Comparison of ENCODE assay signal across 16 mouse cellular contexts in genomic region chr7:132777728-132778453, GRCm38 (mm10). TPM values are rescaled to one million over a fixed set of nuclear protein-coding genes. Genes with fewer than 3 reads are reported as not detected.
A peak's percentile ranks its signal among the peaks of the same experiment; 100 is the strongest.
DNase-seq lines count a peak whose midpoint lies in the region; ATAC-seq and TF ChIP-seq lines count a peak whose summit lies in the region.
"Had no signal": no experiment of that assay in that cellular context is flagged by ENCODE, and none has a peak within 500 bp of the region (broad histone marks: within the 10 kb centered on the region; RNA-seq: fewer than 3 reads in every experiment).

No protein-coding gene starts in this region.

- peaks cover 63% of the 10 kb centered on the region for H3K36me3 ChIP-seq in forebrain, embryonic 10.5 days (replicated peaks)
- peaks cover 18% of the 10 kb centered on the region for H3K36me3 ChIP-seq in forebrain, embryonic 15.5 days
- H3K36me3 ChIP-seq in testis, adult 2 months (ENCODE audit: control insufficient read depth, insufficient read depth, low read length), result no peaks in the 10 kb centered on the region
- peaks cover 37% of the 10 kb centered on the region for H3K36me3 ChIP-seq in liver, postnatal 0 days (replicated peaks; ENCODE audit: insufficient read depth, low read length)

- peaks cover 39% of the 10 kb centered on the region for H3K4me1 ChIP-seq in forebrain, embryonic 10.5 days
- peaks cover 26% of the 10 kb centered on the region for H3K4me1 ChIP-seq in forebrain, embryonic 15.5 days
- H3K4me1 ChIP-seq in testis, adult 2 months (ENCODE audit: control insufficient read depth, insufficient read depth, low read length), result peaks cover 9% of the 10 kb centered on the region
- H3K4me1 ChIP-seq in liver, postnatal 0 days (ENCODE audit: insufficient read depth), result peaks cover 44% of the 10 kb centered on the region

- ATAC-seq in forebrain, embryonic 15.5 days (replicated peaks), result no peak
- ATAC-seq in liver, postnatal 0 days, result peak; percentile 87
- ATAC-seq: forebrain, embryonic 16.5 days had no signal

- no peak overlapping the region for H3K4me2 ChIP-seq in forebrain, embryonic 15.5 days (replicated peaks)
- H3K4me2 ChIP-seq in liver, postnatal 0 days (ENCODE audit: low read depth, low read length), result peak overlapping the region; percentile 71
- H3K4me2 ChIP-seq: embryonic facial prominence, embryonic 12.5 days; limb, embryonic 13.5 days had no signal

- peak overlapping the region; percentile 20; the same call in 1 of the 2 replicates for H3K27ac ChIP-seq in forebrain, embryonic 10.5 days
- H3K27ac ChIP-seq in forebrain, embryonic 15.5 days (replicated peaks), result no peak overlapping the region
- peak overlapping the region; percentile 19 for H3K27ac ChIP-seq in testis, adult 2 months (ENCODE audit: control insufficient read depth, insufficient read depth, low read depth, low read length)
- H3K27ac ChIP-seq in liver, postnatal 0 days (ENCODE audit: low read depth), result peak overlapping the region; percentile 95
- H3K27ac ChIP-seq: embryonic facial prominence, embryonic 12.5 days; limb, embryonic 13.5 days had no signal

- H3K4me3 ChIP-seq in forebrain, embryonic 10.5 days, result no peak overlapping the region
- H3K4me3 ChIP-seq in forebrain, embryonic 15.5 days, result no peak overlapping the region
- no peak overlapping the region for H3K4me3 ChIP-seq in testis, adult 2 months (ENCODE audit: control insufficient read depth, low read depth, low read length)
- H3K4me3 ChIP-seq in liver, postnatal 0 days (ENCODE audit: low read depth, low read length), result 0 out of 2 replicates have a peak overlapping the region, but pooled peaks have one; percentile 11
- H3K4me3 ChIP-seq: embryonic facial prominence, embryonic 12.5 days; limb, embryonic 13.5 days; megakaryocyte, embryonic 14.5 days had no signal

- DNase-seq in forebrain, embryonic 10.5 days (ENCODE audit: extremely low spot score, low spot score), result no peak
- no peak for DNase-seq in testis, postnatal 10 days (ENCODE audit: low spot score)
- peak; percentile 75 for DNase-seq in liver, postnatal 0 days
- DNase-seq in embryo, embryonic 10 days (ENCODE audit: low spot score), result no peak
- DNase-seq in right cerebral cortex, postnatal 14 days, result no peak
- no peak for DNase-seq in left cerebral cortex, adult 8-10 months (ENCODE audit: low spot score in 2 of 2)
- DNase-seq: adrenal gland, postnatal 25 days; cerebellum, adult 9-11 months; heart, postnatal 36 days; thymus, adult 18-20 months had no signal

- no peak overlapping the region for H3K9ac ChIP-seq in forebrain, embryonic 15.5 days (replicated peaks)
- peak overlapping the region; percentile 77 for H3K9ac ChIP-seq in liver, postnatal 0 days (replicated peaks)
- H3K9ac ChIP-seq: embryonic facial prominence, embryonic 12.5 days; limb, embryonic 13.5 days had no signal

- TF ChIP-seq EP300 in liver, postnatal 0 days (IDR thresholded peaks at IDR 0.05; ENCODE audit: low read depth), result peak; percentile 97

- H3K9me3 ChIP-seq in forebrain, embryonic 10.5 days, result no peaks in the 10 kb centered on the region
- no peaks in the 10 kb centered on the region for H3K9me3 ChIP-seq in forebrain, embryonic 15.5 days
- H3K9me3 ChIP-seq in liver, postnatal 0 days (ENCODE audit: low read length), result no peaks in the 10 kb centered on the region
- H3K9me3 ChIP-seq: embryonic facial prominence, embryonic 12.5 days; limb, embryonic 13.5 days; megakaryocyte, embryonic 14.5 days had no signal

- no peaks in the 10 kb centered on the region for H3K27me3 ChIP-seq in forebrain, embryonic 10.5 days (ENCODE audit: poor library complexity, severe bottlenecking)
- H3K27me3 ChIP-seq in forebrain, embryonic 15.5 days, result no peaks in the 10 kb centered on the region
- H3K27me3 ChIP-seq in testis, adult 2 months (ENCODE audit: control insufficient read depth, insufficient read depth, low read length), result no peaks in the 10 kb centered on the region
- H3K27me3 ChIP-seq in liver, postnatal 0 days (ENCODE audit: insufficient read depth, low read length), result no peaks in the 10 kb centered on the region
- H3K27me3 ChIP-seq: embryonic facial prominence, embryonic 12.5 days; limb, embryonic 13.5 days; megakaryocyte, embryonic 14.5 days had no signal

- WGBS in forebrain, embryonic 10.5 days, result 88% methylated on average over 1 of the region's 1 CpGs
- 82% methylated on average over 1 of the region's 1 CpGs for WGBS in forebrain, embryonic 15.5 days
- WGBS in liver, postnatal 0 days (ENCODE audit: insufficient replicate concordance), result 75% methylated on average over 1 of the region's 1 CpGs

- TF ChIP-seq POLR2A in testis, adult 2 months (IDR thresholded peaks at IDR 0.05; ENCODE audit: control insufficient read depth, low read depth, low read length), result no peak

- no peak for TF ChIP-seq CTCF in testis, adult 2 months (IDR thresholded peaks at IDR 0.05; ENCODE audit: control insufficient read depth, insufficient read depth, insufficient replicate concordance, low read depth, low read length)
- TF ChIP-seq CTCF in liver, postnatal 0 days (IDR thresholded peaks at IDR 0.05; ENCODE audit: low read depth), result no peak

RNA-seq across cellular contexts. Expression of gene Fam53b, which starts 35.8 kb away (rescaled TPM):
- polyA plus RNA-seq in forebrain, embryonic 10.5 days (2016; fragmentation: Nextera tagmentation; extraction: Ambion mirVana), result 39.4 and 39.5 TPM in 2 replicates
- polyA plus RNA-seq in forebrain, embryonic 15.5 days (2015; fragmentation: Nextera tagmentation; extraction: Ambion mirVana), result 27.8 and 34.8 TPM in 2 replicates
- polyA plus RNA-seq in testis, adult 2 months (2012; rRNA removed), result 6.1 and 7.8 TPM in 2 replicates
- polyA plus RNA-seq in liver, postnatal 0 days (2015; fragmentation: Nextera tagmentation; extraction: Ambion mirVana), result 15.2 and 17.2 TPM in 2 replicates
- total RNA-seq in left cerebral cortex, adult 8-10 months (2022), result 10 to 100 TPM; 57.0 to 68.5 (median 63.4) TPM
